Mouse (Mus musculus) midbrain, embryonic 11.5 days (tissue): ENCODE measurements at regions not wholly inside any gene's neighbourhood (a gene's known extent, or its start where the extent isn't known, plus 50 kb on each side); places are given as distances from the start of the nearest gene placed in this dataset.

Experiments used
- ATAC-seq: fragments of 200-750 bp; cut with Nextera tagmentation; 2 replicates; pipeline ENCODE4 v1.8.0; 2017; ENCODE audit warnings: moderate TSS enrichment, moderate library complexity; ENCODE audit not compliant: low FRiP score
- DNase-seq: peaks from one replicate; pipeline ENCODE4 v3.0.0; 2015; ENCODE audit warnings: low spot score; ENCODE audit errors: missing footprints
- H3K27ac ChIP-seq: fragments of 300-500 bp; sonication (generic); 2 replicates; pipeline ENCODE4 v1.5.1; 2014; ENCODE audit warnings: low read depth, low read length
- H3K27me3 ChIP-seq: fragments of 300-500 bp; sonication (generic); 2 replicates; pipeline ENCODE4 v1.6.1; 2014; ENCODE audit warnings: mild to moderate bottlenecking, low read length, moderate library complexity, mixed read lengths; ENCODE audit not compliant: control insufficient read depth, insufficient read depth
- H3K36me3 ChIP-seq: fragments of 300-500 bp; sonication (generic); 2 replicates; pipeline ENCODE4 v1.6.1; 2014; ENCODE audit warnings: mild to moderate bottlenecking, low read length, moderate library complexity, mixed read lengths; ENCODE audit not compliant: control insufficient read depth, insufficient read depth
- H3K4me1 ChIP-seq: fragments of 300-500 bp; sonication (generic); 2 replicates; pipeline ENCODE4 v1.6.1; 2014; ENCODE audit warnings: low read length; ENCODE audit not compliant: control insufficient read depth, insufficient read depth
- H3K4me2 ChIP-seq: fragments of 300-500 bp; sonication (generic); 2 replicates; pipeline ENCODE4 v1.6.1; 2014; ENCODE audit warnings: mild to moderate bottlenecking, moderate library complexity
- H3K4me3 ChIP-seq: fragments of 300-500 bp; sonication (generic); 2 replicates; pipeline ENCODE4 v1.5.1; 2014; ENCODE audit warnings: low read depth, low read length
- H3K9ac ChIP-seq: fragments of 300-500 bp; sonication (generic); 2 replicates; pipeline ENCODE4 v1.6.1; 2014; ENCODE audit warnings: low read length
- H3K9me3 ChIP-seq: fragments of 300-500 bp; sonication (generic); 2 replicates; pipeline ENCODE4 v1.6.1; 2016; ENCODE audit warnings: low read length; ENCODE audit not compliant: control insufficient read depth
- WGBS: fragments of 180-500 bp; shearing (Covaris S2); extraction: QIAGEN DNeasy Blood & Tissue Kit; methylation state at CpG from one replicate; pipeline ENCODE4 v1.1.7; 2014; 5-methylcytosine and 5-hydroxymethylcytosine counted together

DNA sequence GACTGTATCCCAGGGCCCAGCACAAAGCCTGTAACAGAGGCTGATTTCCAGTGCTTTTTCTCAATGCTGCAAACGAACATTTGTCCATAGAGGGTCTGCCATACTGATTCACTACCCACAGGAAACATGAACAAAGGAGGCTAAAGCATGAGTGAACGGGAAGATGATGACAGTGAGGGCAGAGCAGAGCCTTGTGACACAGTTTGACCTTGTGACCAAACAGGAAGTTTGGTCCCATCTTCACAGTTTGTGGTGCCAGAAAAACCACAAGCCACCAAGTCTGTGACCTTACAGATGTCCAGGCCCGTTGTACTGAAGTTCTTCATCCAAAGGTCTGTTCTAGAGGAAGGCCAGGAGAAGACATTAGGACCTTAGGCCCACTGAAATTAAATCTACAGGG is 974.4 kb downstream of the Epha4 start:
- no peak for DNase-seq

GRCm38 (mm10) chr1:76550876-76551275 is 964.0 kb downstream of the Epha4 start:
- ATAC-seq = no peak
- Histone ChIP-seq H3K27ac (no peak overlapping the region), H3K4me3 (no peak overlapping the region), H3K9ac (no peak overlapping the region), H3K4me2 (no peak overlapping the region), H3K9me3 (no peaks in the 10 kb centered on the region), H3K36me3 (no peaks in the 10 kb centered on the region), H3K4me1 (no peaks in the 10 kb centered on the region), H3K27me3 (no peaks in the 10 kb centered on the region)
- WGBS = 84% methylated on average over 5 of the region's 5 CpGs
- DNase-seq = no peak

More for the DNA sequence above, 974.4 kb downstream of the Epha4 start:
- no peaks in the 10 kb centered on the region for H3K9me3 ChIP-seq
- 67% methylated on average over 3 of the region's 3 CpGs for WGBS
- no peak overlapping the region for H3K4me3 ChIP-seq
- no peak overlapping the region for H3K27ac ChIP-seq
- no peaks in the 10 kb centered on the region for H3K4me1 ChIP-seq
- no peaks in the 10 kb centered on the region for H3K27me3 ChIP-seq
- no peak overlapping the region for H3K4me2 ChIP-seq
- H3K9ac ChIP-seq = no peak overlapping the region
- no peak for ATAC-seq
- no peaks in the 10 kb centered on the region for H3K36me3 ChIP-seq

DNA sequence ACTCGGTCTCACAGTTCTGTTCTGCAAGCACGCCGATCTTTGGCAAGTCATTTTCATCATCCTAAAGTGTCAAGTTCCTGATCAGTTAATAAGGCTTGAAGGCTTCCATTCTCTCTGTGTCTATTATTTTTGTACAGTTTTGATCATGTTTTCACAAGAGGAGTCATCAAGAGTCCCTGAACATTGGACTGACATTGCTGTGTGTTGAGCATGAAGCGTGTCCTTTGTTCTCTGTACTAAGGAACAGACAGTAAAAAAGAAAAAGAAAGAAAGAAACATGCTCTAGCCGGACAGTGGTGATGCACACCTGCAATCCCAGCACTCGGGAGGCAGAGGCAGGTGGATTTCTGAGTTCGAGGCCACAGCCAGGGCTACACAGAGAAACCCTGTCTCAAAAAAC is 955.4 kb downstream of the Epha4 start:
- H3K27ac ChIP-seq = no peak overlapping the region
- no peaks in the 10 kb centered on the region for H3K36me3 ChIP-seq
- WGBS = 91% methylated on average over 7 of the region's 7 CpGs
- H3K9ac ChIP-seq = no peak overlapping the region
- no peaks in the 10 kb centered on the region for H3K27me3 ChIP-seq
- DNase-seq = no peak
- H3K4me1 ChIP-seq = no peaks in the 10 kb centered on the region
- no peak overlapping the region for H3K4me2 ChIP-seq
- H3K9me3 ChIP-seq = no peaks in the 10 kb centered on the region
- H3K4me3 ChIP-seq = no peak overlapping the region
- no peak for ATAC-seq

DNA sequence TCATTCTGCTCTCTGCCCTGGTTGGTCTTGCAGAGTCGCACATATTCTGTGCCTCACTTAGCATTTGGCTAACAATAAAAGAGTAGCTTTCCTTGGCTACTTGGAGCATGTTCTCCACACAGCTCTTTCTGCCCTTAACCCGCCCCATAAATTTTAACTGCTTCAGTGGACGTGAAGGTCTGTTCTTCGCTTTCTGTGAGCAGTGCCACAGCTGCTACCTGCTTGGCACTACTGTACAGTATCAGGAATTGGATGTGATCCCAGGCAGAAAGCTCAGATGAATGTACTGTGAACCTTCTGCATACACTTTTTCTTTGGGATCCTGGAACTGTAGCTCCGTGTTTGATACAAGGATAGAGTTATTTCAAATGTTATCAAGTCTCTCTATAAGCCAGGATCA is 939.4 kb downstream of the Epha4 start:
- no peaks in the 10 kb centered on the region for H3K4me1 ChIP-seq

GRCm38 (mm10) chr1:76585921-76586320 is 929.0 kb downstream of the Epha4 start:
- Histone ChIP-seq H3K27ac (no peak overlapping the region), H3K4me2 (no peak overlapping the region), H3K9me3 (no peaks in the 10 kb centered on the region; the same call in 1 of the 2 replicates), H3K27me3 (no peaks in the 10 kb centered on the region), H3K4me1 (no peaks in the 10 kb centered on the region), H3K9ac (no peak overlapping the region), H3K36me3 (no peaks in the 10 kb centered on the region), H3K4me3 (no peak overlapping the region)
- ATAC-seq (no peak), DNase-seq (no peak)
- WGBS = 90% methylated on average over 2 of the region's 2 CpGs

More for the DNA sequence above, 939.4 kb downstream of the Epha4 start:
- Histone ChIP-seq H3K36me3 (no peaks in the 10 kb centered on the region), H3K4me2 (no peak overlapping the region), H3K27me3 (no peaks in the 10 kb centered on the region), H3K9ac (no peak overlapping the region), H3K4me3 (no peak overlapping the region), H3K9me3 (no peaks in the 10 kb centered on the region), H3K27ac (no peak overlapping the region)
- 88% methylated on average over 5 of the region's 5 CpGs for WGBS
- ATAC-seq (no peak), DNase-seq (no peak)

- no peak overlapping the region for H3K4me2 ChIP-seq
- H3K4me1 ChIP-seq = no peaks in the 10 kb centered on the region
- WGBS = 61% methylated on average over 3 of the region's 3 CpGs
- H3K9me3 ChIP-seq = no peaks in the 10 kb centered on the region
- DNase-seq (peak; percentile 62), ATAC-seq (no peak)
- no peak overlapping the region for H3K9ac ChIP-seq
- H3K36me3 ChIP-seq = no peaks in the 10 kb centered on the region
- no peak overlapping the region for H3K4me3 ChIP-seq
- H3K27ac ChIP-seq = no peak overlapping the region
- H3K27me3 ChIP-seq = no peaks in the 10 kb centered on the region
Measured at GRCm38 (mm10) chr1:76625831-76626230, 889.1 kb downstream of the Epha4 start.

GRCm38 (mm10) chr1:76629861-76630260 is 885.0 kb downstream of the Epha4 start:
- Histone ChIP-seq H3K27me3 (no peaks in the 10 kb centered on the region), H3K4me3 (no peak overlapping the region), H3K27ac (no peak overlapping the region), H3K9me3 (no peaks in the 10 kb centered on the region), H3K4me1 (no peaks in the 10 kb centered on the region), H3K4me2 (no peak overlapping the region), H3K9ac (no peak overlapping the region), H3K36me3 (no peaks in the 10 kb centered on the region)
- ATAC-seq (no peak), DNase-seq (no peak)

- peaks cover 2% of the 10 kb centered on the region; the same call in 1 of the 2 replicates for H3K4me1 ChIP-seq
- no peak overlapping the region for H3K4me3 ChIP-seq
- H3K36me3 ChIP-seq = no peaks in the 10 kb centered on the region
- no peak for DNase-seq
- WGBS = 89% methylated on average over 1 of the region's 1 CpGs
- ATAC-seq = no peak
- H3K9ac ChIP-seq = no peak overlapping the region
- H3K4me2 ChIP-seq = no peak overlapping the region
- H3K27me3 ChIP-seq = no peaks in the 10 kb centered on the region
- no peak overlapping the region for H3K27ac ChIP-seq
- no peaks in the 10 kb centered on the region for H3K9me3 ChIP-seq
Measured at GRCm38 (mm10) chr1:76634071-76634470, 880.8 kb downstream of the Epha4 start.

- 0 out of 2 replicates have a peak overlapping the region, but pooled peaks have one; percentile 9 for H3K9ac ChIP-seq
Measured at GRCm38 (mm10) chr1:76637268-76638009, 877.4 kb downstream of the Epha4 start.

More at GRCm38 (mm10) chr1:76637268-76638009, 877.4 kb downstream of the Epha4 start:
- H3K27ac ChIP-seq = no peak overlapping the region
- H3K4me1 ChIP-seq = peaks cover 2% of the 10 kb centered on the region; the same call in 1 of the 2 replicates
- no peaks in the 10 kb centered on the region for H3K9me3 ChIP-seq
- no peaks in the 10 kb centered on the region for H3K36me3 ChIP-seq
- 0 out of 2 replicates have a peak, but pooled peaks have one; percentile 27 for ATAC-seq
- peak; percentile 84 for DNase-seq
- peak overlapping the region; percentile 15; the same call in 1 of the 2 replicates for H3K4me3 ChIP-seq
- H3K4me2 ChIP-seq = peak overlapping the region; percentile 32
- 51% methylated on average over 19 of the region's 19 CpGs for WGBS
- no peaks in the 10 kb centered on the region for H3K27me3 ChIP-seq
